Mouse (Mus musculus) adrenal gland, adult 8-10 months (tissue): ENCODE results near the gene Slc7a6os. TPM values are rescaled to one million over a fixed set of nuclear protein-coding genes. Genes with fewer than 3 reads are reported as not detected.

Experiments used
- DNase-seq: peaks from one replicate; pipeline ENCODE4 v3.0.0; 2022
- total RNA-seq, 4 experiments: library from RNA; stranded (reverse); gene quantifications; 2 replicates each; pipeline ENCODE4 v1.2.4; 2022

Slc7a6os gene
- total RNA-seq, 4 experiments from 2014 or later, result 21.4 to 32.1 (median 28.3) TPM

DNA sequence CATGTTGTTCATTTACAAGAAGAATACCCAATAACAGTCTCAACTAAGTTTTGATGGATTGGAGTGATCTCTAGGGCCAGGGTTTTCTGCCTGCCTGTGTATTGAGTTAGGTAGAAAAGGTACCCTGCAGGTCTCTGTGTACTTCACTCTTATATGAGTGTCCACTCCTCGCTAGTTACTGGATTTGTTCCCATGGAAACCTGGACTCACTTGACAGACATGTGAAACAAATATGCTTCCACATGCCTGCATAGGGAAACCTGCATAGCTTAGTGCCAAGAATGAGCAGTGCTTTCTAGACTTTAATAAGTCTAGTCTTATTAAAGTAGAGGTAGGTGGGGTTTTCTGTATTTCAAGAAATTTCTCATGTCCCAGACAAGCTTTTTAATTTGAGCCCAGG lies 33.8 kb downstream of the Slc7a6os start:
- no peak for DNase-seq

DNA sequence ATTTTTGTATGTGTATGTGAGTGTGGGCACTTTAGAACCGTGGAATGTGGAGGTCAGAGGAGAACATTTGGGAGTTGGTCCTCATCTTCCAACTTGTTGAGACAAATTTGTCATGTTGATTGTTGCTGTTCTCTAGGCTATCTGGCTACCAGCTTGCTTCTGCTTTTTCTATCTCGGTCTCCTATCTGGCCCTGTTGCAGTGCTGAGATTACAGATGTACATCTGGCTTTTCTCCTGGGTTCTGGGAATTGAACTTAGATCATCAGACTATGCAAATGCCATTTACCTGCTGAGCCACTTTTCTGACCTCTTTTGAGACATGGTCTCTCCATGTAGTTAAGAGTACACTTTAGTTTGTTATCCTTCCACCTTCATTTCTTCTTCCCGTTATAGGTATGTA lies 37.2 kb downstream of the Slc7a6os start:
- no peak for DNase-seq

DNA sequence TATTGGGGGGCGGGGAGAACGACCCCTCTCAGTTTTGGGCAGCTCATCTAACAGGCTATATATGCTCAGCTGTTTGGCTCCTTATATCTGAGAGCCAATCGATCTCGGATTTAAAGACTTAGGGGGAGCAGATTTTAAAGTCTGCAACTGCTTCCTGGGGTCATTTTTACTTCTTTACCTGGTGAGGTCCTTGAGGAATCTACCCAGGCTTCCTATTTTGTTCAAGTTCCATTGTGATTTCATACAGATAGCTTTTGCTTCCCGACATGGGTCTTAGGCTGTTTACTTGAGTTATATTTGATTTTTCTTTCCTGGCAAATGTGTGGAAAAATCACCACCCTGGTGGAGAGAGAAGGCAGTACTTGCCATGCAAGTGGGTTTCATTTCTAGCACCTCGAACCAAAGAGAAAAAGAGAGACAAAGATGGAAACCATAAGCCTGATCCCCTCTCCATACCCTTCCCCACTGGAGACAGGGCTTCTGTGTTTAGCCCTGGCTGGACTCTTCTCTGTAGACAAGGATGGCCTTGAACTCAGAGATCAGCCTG lies 40.7 kb downstream of the Slc7a6os start:
- no peak for DNase-seq

DNA sequence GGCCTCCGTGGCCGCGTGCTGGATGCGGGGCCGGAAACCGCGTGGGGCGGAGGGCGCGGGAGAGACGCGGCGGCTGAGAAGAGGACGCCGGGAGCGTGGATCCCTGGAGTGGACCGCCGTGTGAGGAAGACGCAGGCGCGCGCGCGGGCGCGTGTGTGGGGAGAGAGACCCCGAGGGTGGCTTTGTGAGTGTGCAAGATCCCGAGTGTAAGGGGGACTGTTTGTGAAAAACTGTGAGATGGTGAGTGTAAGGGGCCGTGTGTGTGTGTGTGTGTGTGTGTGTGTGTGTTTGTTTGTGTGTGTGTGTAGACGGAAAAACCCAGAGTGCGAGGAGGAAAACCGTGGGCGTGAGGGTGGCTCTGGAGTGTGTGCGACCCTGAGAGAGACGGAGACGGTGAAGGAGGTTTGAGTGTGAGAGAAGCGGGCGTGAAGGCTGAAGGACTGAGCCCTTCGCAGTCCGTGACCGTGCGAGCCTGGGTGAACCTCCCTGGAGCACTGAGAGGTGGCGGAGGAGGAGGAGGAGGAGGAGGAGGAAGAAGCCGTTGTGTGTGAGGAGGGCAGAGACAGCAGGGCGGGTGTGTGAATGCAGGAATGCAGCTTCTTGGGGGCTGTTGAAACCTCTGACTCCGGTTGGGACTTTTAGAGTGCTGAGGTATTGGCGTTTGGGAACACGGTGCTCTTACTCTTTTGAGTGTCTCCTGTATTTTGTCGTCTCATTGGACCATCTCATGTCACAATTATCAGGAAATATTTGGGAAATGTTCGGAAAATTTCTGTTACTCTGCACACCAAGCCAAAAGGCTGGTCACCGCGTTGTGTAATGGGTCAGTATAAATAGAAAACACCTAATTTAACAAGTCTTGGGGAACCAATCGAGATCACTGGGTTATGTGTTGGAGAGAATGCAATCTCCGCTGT lies 41.5 kb downstream of the Slc7a6os start:
- no peak for DNase-seq

DNA sequence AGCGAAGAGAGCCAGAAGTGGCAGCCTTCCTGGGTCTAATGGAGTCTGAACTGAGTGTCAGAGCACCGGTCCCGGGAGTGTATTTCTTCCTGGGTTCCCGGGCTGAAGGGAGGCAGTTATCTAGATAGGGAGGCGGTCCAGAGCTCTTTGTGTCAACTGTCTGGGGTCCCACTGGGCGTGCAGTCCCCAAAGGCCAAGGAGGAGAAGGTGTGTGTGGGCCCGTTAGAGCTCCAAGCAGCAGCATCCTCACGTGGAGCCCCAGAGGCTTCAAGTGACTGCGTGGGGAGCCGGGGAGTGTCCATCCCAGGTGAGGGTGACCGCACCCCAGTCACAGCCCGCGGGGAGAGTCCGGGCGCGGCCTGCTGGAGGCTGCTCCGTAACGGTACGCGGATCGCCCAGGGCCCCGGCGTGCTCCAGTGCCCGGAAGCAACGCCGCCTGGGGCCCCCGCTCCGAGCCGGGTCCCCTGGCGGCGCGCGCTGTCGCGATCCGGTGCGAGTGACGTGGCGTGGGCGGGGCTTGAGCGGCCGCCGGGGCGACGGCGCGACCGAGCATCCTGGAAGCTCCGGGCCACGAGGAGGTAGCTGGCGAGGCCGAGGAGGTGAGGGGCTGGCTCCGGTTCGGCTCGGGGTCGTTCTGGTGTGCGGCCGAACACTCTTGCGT lies 42.2 kb downstream of the Slc7a6os start, which contains the start of gene Slc7a6:
TSS of gene Slc7a6 (plus strand) at position 502 of the 661 bp plus-strand sequence.
- peak; percentile 63 for DNase-seq

DNA sequence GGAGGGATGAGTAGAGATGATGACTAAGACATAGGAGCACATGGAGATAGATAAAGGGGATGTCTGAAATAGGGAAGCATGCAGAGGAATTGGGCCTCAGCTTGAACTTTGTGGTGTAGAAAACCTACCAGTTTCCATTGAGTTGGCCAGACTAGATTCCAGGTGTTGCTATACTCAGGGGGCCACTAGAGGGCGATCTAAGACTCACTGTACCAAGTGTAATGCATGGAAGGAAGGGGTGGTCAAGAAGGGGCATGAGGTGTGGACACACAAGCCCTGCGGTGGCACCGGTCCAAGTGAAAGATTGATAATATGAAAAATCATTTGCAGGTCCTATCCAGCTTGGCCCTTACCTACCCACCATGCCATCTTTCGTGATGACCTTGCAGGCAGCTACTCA lies 45.3 kb downstream of the Slc7a6os start:
- DNase-seq, result no peak

DNA sequence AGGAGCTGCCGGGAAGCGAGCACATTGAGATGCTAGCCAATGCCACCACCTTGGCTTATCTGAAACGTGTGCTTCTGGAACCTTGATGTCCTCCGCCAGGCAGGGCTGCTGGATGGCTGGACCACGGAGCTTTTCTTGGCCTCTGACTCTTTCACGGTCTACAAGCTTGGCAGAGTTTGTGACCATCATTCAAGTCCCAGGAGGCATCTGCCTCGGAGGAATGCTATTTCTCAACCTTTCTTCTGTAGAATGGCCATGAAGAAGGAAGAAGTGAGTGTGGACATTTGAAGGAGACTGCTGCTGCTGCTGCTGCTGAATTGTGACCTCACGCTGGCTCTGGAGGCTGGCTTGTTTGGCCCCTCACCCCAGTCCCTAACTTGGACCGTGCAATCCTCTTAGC lies 47.5 kb downstream of the Slc7a6os start:
- DNase-seq, result no peak

DNA sequence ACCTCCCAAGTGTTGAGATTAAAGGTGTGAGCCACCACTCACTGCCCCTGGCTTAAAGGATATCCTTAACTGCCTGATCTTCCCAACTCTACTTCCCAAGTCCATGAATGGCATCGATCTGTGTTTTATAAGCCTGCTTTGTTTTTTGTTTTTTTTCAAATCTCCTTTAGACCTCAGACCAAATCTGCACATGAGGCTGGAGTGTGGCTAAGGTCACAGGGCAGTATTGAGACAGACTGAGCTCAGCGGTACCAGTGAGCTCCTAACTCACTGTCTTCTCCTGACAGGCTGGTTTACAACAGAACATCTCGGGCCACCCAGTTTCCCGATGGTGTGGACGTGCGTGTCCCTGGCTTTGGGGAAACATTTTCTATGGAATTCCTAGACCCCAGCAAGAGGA lies 50.9 kb downstream of the Slc7a6os start:
- DNase-seq, result no peak

DNA sequence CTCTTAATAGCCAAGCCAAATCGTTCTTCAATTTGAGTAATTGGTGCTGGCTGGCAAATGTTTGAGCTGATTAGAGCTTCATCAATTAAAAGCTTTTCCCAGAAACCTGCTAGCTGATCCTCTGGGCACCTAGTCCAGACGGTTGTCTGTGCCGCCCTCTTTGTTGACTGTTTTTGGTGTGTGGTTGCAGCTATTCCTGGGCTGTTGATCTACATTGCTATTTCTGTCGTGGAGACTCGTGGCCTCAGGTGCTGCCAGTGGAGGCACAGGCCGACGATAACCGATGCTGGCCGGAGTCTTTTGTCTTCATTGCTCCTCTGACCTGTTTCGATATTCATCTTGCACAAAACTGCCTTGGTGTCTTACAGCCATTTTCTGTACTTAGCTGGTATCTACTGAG lies 52.4 kb downstream of the Slc7a6os start:
- DNase-seq, result no peak

DNA sequence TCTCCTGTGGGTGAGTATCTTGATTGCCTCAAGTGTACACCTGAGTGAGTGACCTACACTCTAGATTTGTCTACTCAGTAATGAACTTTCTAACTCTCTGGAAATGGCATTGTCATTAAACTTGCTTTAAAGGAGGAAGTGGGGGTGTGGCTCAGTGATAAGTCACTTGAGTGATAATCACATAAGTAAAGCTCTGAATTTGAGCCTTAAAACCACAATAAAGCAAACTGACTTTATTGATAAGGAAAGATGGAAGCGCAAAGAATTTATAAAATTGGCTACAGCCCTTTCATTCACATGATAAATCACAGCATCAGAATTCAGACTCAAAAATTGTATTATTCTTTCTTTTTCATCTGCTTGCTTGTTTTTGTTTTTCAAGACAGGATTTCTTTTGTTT lies 53.3 kb downstream of the Slc7a6os start:
- no peak for DNase-seq

DNA sequence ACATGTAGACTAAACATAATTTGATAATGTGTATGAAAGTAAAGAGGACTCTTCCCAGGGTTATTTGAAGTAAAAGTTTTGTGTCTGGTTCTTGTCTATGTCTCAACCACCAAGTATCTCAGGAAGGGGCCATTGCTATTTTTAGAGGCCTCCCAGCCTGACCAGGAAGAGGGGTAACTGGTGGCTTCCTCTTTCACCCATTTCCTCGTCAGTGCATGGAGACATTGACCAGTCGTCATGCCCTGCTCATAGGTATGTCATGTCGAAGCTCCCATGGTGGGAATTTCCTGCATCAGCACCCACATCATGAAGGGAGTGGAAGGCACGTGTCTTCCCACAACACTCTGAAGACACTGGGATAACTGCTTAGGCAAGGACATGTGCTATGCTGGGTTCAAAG lies 57.9 kb downstream of the Slc7a6os start:
- no peak for DNase-seq

DNA sequence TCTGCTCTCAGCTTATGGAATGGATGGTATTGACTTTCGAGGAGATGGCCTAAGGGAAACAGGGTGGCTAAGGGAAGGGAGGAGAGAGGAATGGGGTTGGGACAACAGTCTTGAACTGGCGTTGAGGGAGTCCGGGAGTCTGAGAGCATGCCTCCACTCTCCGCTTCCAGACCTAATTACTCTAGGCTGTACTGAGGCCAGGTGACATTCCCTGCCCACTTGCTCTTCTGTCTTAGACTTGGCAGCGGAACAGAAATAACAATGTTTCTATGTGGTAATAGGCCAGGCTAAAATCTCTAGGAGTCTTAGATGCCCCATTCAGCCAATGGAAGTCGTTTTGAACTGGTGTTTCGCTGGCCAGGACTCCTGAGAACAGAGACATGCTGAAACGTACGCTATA lies 59.7 kb downstream of the Slc7a6os start:
- DNase-seq, result no peak

Other genes with a start within 250 kb of the Slc7a6os start
- 10 to 100 TPM; 46.2 to 86.2 (median 68.3) TPM for gene Slc12a4, start 244.8 kb downstream of the Slc7a6os start, total RNA-seq
- not detected for gene Dpep3, start 231.5 kb downstream of the Slc7a6os start, total RNA-seq
- 10 to 100 TPM; 16.1 to 26.6 (median 22.3) TPM for gene Dus2, start 219.6 kb downstream of the Slc7a6os start, total RNA-seq
- gene Dpep2nb, start 205.0 kb downstream of the Slc7a6os start, total RNA-seq, result not detected
- 10 to 100 TPM; 17.3 to 19.0 (median 17.9) TPM for gene Ddx28, start 199.1 kb downstream of the Slc7a6os start, total RNA-seq
- 10 to 100 TPM; 42.3 to 54.0 (median 43.6) TPM for gene Nfatc3, start 152.1 kb downstream of the Slc7a6os start, total RNA-seq
- 1 to 10 TPM; 2.7 to 5.6 (median 4.7) TPM for gene Esrp2, start 74.0 kb downstream of the Slc7a6os start, total RNA-seq
- 10 to 100 TPM; 31.7 to 39.8 (median 35.4) TPM for gene Pla2g15, start 60.5 kb downstream of the Slc7a6os start, total RNA-seq
- gene Slc7a6, start 42.1 kb downstream of the Slc7a6os start, total RNA-seq, result 10 to 100 TPM; 16.9 to 22.5 (median 21.0) TPM
- gene Prmt7, start within 50 bp of the Slc7a6os start, total RNA-seq, result 10 to 100 TPM; 26.2 to 30.4 (median 29.1) TPM
- gene Smpd3, start 127.1 kb upstream of the Slc7a6os start, total RNA-seq, result 10 to 100 TPM in 3 of 4 experiments, 1 to 10 TPM in 1; 8.3 to 13.7 (median 11.4) TPM
- 10 to 100 TPM in 2 of 4 experiments, 1 to 10 TPM in 2; 6.4 to 12.4 (median 8.9) TPM for gene Zfp90, start 204.4 kb upstream of the Slc7a6os start, total RNA-seq